19 mouse cellular contexts compared by ENCODE assay signal in genomic region chr6:18894142-18894541, GRCm38 (mm10). TPM values are rescaled to one million over a fixed set of nuclear protein-coding genes. Genes with fewer than 3 reads are reported as not detected.
"Had no signal": no experiment of that assay in that cellular context is flagged by ENCODE, and none has a peak within 500 bp of the region (broad histone marks: within the 10 kb centered on the region; RNA-seq: fewer than 3 reads in every experiment).

No protein-coding gene starts in this region.

- ATAC-seq: midbrain, embryonic 15.5 days had no signal

- H3K4me3 ChIP-seq: midbrain, embryonic 10.5 days; midbrain, embryonic 12.5 days; midbrain, embryonic 15.5 days; myocyte; neural tube, embryonic 12.5 days; stomach, embryonic 15.5 days had no signal

- H3K9ac ChIP-seq: liver, embryonic 14.5 days; midbrain, embryonic 12.5 days; midbrain, embryonic 15.5 days; neural tube, embryonic 12.5 days; stomach, embryonic 15.5 days had no signal

- H3K27ac ChIP-seq: liver, embryonic 14.5 days; midbrain, embryonic 10.5 days; midbrain, embryonic 12.5 days; midbrain, embryonic 15.5 days; neural tube, embryonic 12.5 days; stomach, embryonic 15.5 days had no signal

- H3K27me3 ChIP-seq: midbrain, embryonic 12.5 days; midbrain, embryonic 15.5 days; neural tube, embryonic 12.5 days; stomach, embryonic 15.5 days had no signal

- H3K9me3 ChIP-seq: midbrain, embryonic 10.5 days; midbrain, embryonic 12.5 days; midbrain, embryonic 15.5 days; neural tube, embryonic 12.5 days; stomach, embryonic 15.5 days had no signal

- H3K36me3 ChIP-seq: midbrain, embryonic 10.5 days; midbrain, embryonic 12.5 days; midbrain, embryonic 15.5 days; neural tube, embryonic 12.5 days; stomach, embryonic 15.5 days had no signal

- DNase-seq: lung, adult 18-20 months; lung, postnatal 10 days; lung, postnatal 4 days; right cerebral cortex, postnatal 14 days; thymus, adult 18-20 months; thymus, postnatal 14 days; thymus, postnatal 36 days had no signal

- H3K4me2 ChIP-seq: midbrain, embryonic 12.5 days; midbrain, embryonic 15.5 days; neural tube, embryonic 12.5 days; stomach, embryonic 15.5 days had no signal

- H3K4me1 ChIP-seq: midbrain, embryonic 10.5 days; midbrain, embryonic 12.5 days; midbrain, embryonic 15.5 days; neural tube, embryonic 12.5 days; stomach, embryonic 15.5 days had no signal

RNA-seq across cellular contexts. Expression of gene Ankrd7, which starts 28.0 kb away (rescaled TPM):
- total RNA-seq: megakaryocyte, adult 5-6 weeks; megakaryocyte-erythroid progenitor cell, adult 5-6 weeks; neutrophil, adult 5-6 weeks had no signal
- polyA plus RNA-seq: midbrain, embryonic 15.5 days; myocyte; neural tube, embryonic 14.5 days; spleen, adult 2 months had no signal
